Mouse (Mus musculus) CH12.LX (cell line): Measurements from ENCODE around the gene G430095P16Rik. TPM values are rescaled to one million over a fixed set of nuclear protein-coding genes. Genes with fewer than 3 reads are reported as not detected.

Experiments
- DNase-seq: peaks from one replicate; pipeline ENCODE4 v3.0.0-alpha.2; 2013; ENCODE audit errors: extremely low read depth
- H3K27ac ChIP-seq: 2 replicates; pipeline ENCODE4 v1.5.1; 2012; ENCODE audit warnings: low read depth, mild to moderate bottlenecking, control low read depth, moderate library complexity; ENCODE audit not compliant: insufficient read depth
- H3K27me3 ChIP-seq: replicated peaks from 2 replicates; pipeline ENCODE3; 2012; ENCODE audit warnings: inconsistent platforms
- H3K36me3 ChIP-seq, 2 experiments: replicated peaks in 1 of 2; 2 replicates each; pipeline versions ENCODE3 to v1.6.1; 2012; ENCODE audit warnings: inconsistent platforms in 1 of 2, low read length in 1 of 2, mild to moderate bottlenecking in 1 of 2, mixed read lengths in 1 of 2, moderate library complexity in 1 of 2; ENCODE audit not compliant: control insufficient read depth in 1 of 2, insufficient read depth in 1 of 2
- H3K4me1 ChIP-seq, 2 experiments: 2 replicates each; pipeline ENCODE4 v1.6.1; 2012; ENCODE audit warnings: inconsistent platforms in 1 of 2, moderate library complexity in 1 of 2; ENCODE audit not compliant: insufficient read depth in 2 of 2, control insufficient read depth in 1 of 2
- H3K4me2 ChIP-seq: 2 replicates; pipeline ENCODE4 v1.6.1; 2012; ENCODE audit warnings: low read depth, mild to moderate bottlenecking, control low read depth; ENCODE audit not compliant: poor library complexity, insufficient read depth, severe bottlenecking
- H3K4me3 ChIP-seq, 3 experiments: fragments of 150-350 bp in 1 of 3; sonication (generic) in 1 of 3; replicated peaks in 1 of 3; 2 replicates each; pipeline versions ENCODE3 to v1.5.1; 2011 to 2012; ENCODE audit warnings: low read depth in 2 of 3, low read length in 2 of 3, mild to moderate bottlenecking in 2 of 3, moderate library complexity in 2 of 3, control low read depth in 1 of 3, improper control_type of control experiment in 1 of 3, inconsistent platforms in 1 of 3, mixed read lengths in 1 of 3; ENCODE audit not compliant: poor library complexity in 1 of 3
- H3K79me2 ChIP-seq: replicated peaks from 2 replicates; pipeline ENCODE4 v1.6.1; 2012; ENCODE audit warnings: mild to moderate bottlenecking, moderate library complexity; ENCODE audit not compliant: control insufficient read depth, poor library complexity, insufficient read depth, severe bottlenecking; ENCODE audit errors: extremely low read depth
- H3K9ac ChIP-seq: 2 replicates; pipeline ENCODE4 v1.6.1; 2012; ENCODE audit warnings: low read depth, mild to moderate bottlenecking, control low read depth, moderate library complexity; ENCODE audit not compliant: insufficient read depth
- H3K9me3 ChIP-seq: replicated peaks from 2 replicates; pipeline ENCODE3; 2012; ENCODE audit warnings: low read length, inconsistent platforms, mixed read lengths
- BHLHE40 ChIP-seq: IDR thresholded peaks from 2 replicates; pipeline ENCODE4 v1.6.1; 2011; ENCODE audit warnings: mild to moderate bottlenecking, low read depth, low read length, improper control_type of control experiment
- E2F4 ChIP-seq: IDR thresholded peaks from 2 replicates; pipeline ENCODE4 v1.6.1; 2011; ENCODE audit warnings: low read depth, low read length, improper control_type of control experiment; ENCODE audit not compliant: insufficient replicate concordance
- ELF1 ChIP-seq: IDR thresholded peaks from 2 replicates; pipeline ENCODE4 v1.6.1; 2014; ENCODE audit warnings: low read depth, mild to moderate bottlenecking, inconsistent platforms, low read length, improper control_type of control experiment
- ETS1 ChIP-seq: conservative IDR thresholded peaks from 2 replicates; pipeline ENCODE4 v1.6.1; 2012; ENCODE audit warnings: low read depth, mild to moderate bottlenecking, inconsistent platforms, low read length, improper control_type of control experiment, moderate library complexity
- IRF4 ChIP-seq: IDR thresholded peaks from 2 replicates; pipeline ENCODE4 v1.6.1; 2014; ENCODE audit warnings: low read depth, mild to moderate bottlenecking, inconsistent platforms, low read length, improper control_type of control experiment
- KAT2A ChIP-seq: IDR thresholded peaks from 2 replicates; pipeline ENCODE4 v1.6.1; 2012; ENCODE audit warnings: low read length, improper control_type of control experiment, inconsistent platforms; ENCODE audit not compliant: insufficient replicate concordance
- MAZ ChIP-seq: IDR thresholded peaks from 2 replicates; pipeline ENCODE4 v1.6.1; 2012; ENCODE audit warnings: low read depth, mild to moderate bottlenecking, inconsistent platforms, low read length, improper control_type of control experiment, moderate library complexity
- MXI1 ChIP-seq: IDR thresholded peaks from 2 replicates; pipeline ENCODE4 v1.6.1; 2011; ENCODE audit warnings: mild to moderate bottlenecking, low read depth, low read length, improper control_type of control experiment
- POLR2A ChIP-seq: IDR thresholded peaks from 2 replicates; pipeline ENCODE4 v1.6.1; 2011; ENCODE audit warnings: low read depth, mild to moderate bottlenecking, improper control_type of control experiment, low read length
- SMC3 ChIP-seq: IDR thresholded peaks from 2 replicates; pipeline ENCODE4 v1.6.1; 2011; ENCODE audit warnings: low read depth, low read length, improper control_type of control experiment
- TCF12 ChIP-seq: IDR thresholded peaks from 2 replicates; pipeline ENCODE4 v1.6.1; 2014; ENCODE audit warnings: low read depth, mild to moderate bottlenecking, inconsistent platforms, low read length, improper control_type of control experiment
- USF2 ChIP-seq: conservative IDR thresholded peaks from 2 replicates; pipeline ENCODE4 v1.6.1; 2011; ENCODE audit warnings: low read depth, low read length, improper control_type of control experiment
- ZMIZ1 ChIP-seq: IDR thresholded peaks from 2 replicates; pipeline ENCODE4 v1.6.1; 2012; ENCODE audit warnings: low read depth, mild to moderate bottlenecking, inconsistent platforms, low read length, improper control_type of control experiment
- dilution Hi-C: fragments of 300-500 bp; cut with MboI; formaldehyde crosslinking; loops from 2 replicates; pipeline ENCODE4 v1.14.3; 2020; ENCODE audit warnings: low sequenced_read_pairs; ENCODE audit not compliant: extremely low pct_unique_long_range_greater_than_20kb, extremely low pct_ligation_motif_present
- in situ Hi-C: fragments of 300-500 bp; cut with MboI; formaldehyde crosslinking; loops from 3 replicates; pipeline ENCODE4 v1.14.3; 2019; ENCODE audit warnings: low sequenced_read_pairs, low pct_ligation_motif_present, low pct_unique_long_range_greater_than_20kb, mixed read lengths
- polyA plus RNA-seq: library from polyadenylated mRNA; unstranded; fragments of >175 nt; gene quantifications from 2 replicates; pipeline ENCODE4 v1.2.1, GENCODE M21; 2012; ENCODE audit warnings: low read depth; ENCODE audit not compliant: insufficient read length
- total RNA-seq, 2 experiments: library from RNA; depleted of rRNA; stranded (reverse); fragments of 300-350 nt in 1 of 2; fragments of >200 nt in 1 of 2; gene quantifications; 2 replicates each; pipeline ENCODE4 v1.2.3; 2012 to 2014

G430095P16Rik gene
- total and polyA plus RNA-seq, 3 experiments: 0.17 TPM; not detected in 2

- in situ Hi-C loops: no loop called here
- Histone ChIP-seq H3K4me3 (peak overlapping the region; percentile 52 to 68 (median 62)), H3K36me3 (peaks cover 9 to 31% of the 10 kb centered on the region in 2 experiments), H3K4me1 (peaks cover 14 to 60% of the 10 kb centered on the region in 2 experiments), H3K79me2 (peaks cover 15% of the 10 kb centered on the region), H3K9ac (peak overlapping the region; percentile 63), H3K27me3 (peaks cover 12% of the 10 kb centered on the region), H3K27ac (peak overlapping the region; percentile 27), H3K4me2 (peak overlapping the region; percentile 71), H3K9me3 (peaks cover 2% of the 10 kb centered on the region)
- TF ChIP-seq IRF4: peak; percentile 21; the same call in 1 of the 2 replicates
- TF ChIP-seq KAT2A: no peak
- peak; percentile 53; the same call in 1 of the 2 replicates for TF ChIP-seq POLR2A
- peak; percentile 4; the same call in 1 of the 2 replicates for TF ChIP-seq SMC3
- TF ChIP-seq USF2: no peak
- peak; percentile 44; the same call in 1 of the 2 replicates for TF ChIP-seq MAZ
- no peak for TF ChIP-seq ETS1
- TF ChIP-seq TCF12: peak; percentile 60; the same call in 1 of the 2 replicates
- TF ChIP-seq BHLHE40: peak; percentile 33
- peak; percentile 41 for TF ChIP-seq ZMIZ1
- 0 out of 2 replicates have a peak, but pooled peaks have one; percentile 8 for TF ChIP-seq ELF1
- TF ChIP-seq E2F4: no peak
- TF ChIP-seq MXI1: peak; percentile 4; the same call in 1 of the 2 replicates
- dilution Hi-C loops: no loop called here
- DNase-seq: peak; percentile 75
Observed at GRCm38 (mm10) chr8:84707267-84707883, 15.4 kb upstream of the G430095P16Rik start.

DNA sequence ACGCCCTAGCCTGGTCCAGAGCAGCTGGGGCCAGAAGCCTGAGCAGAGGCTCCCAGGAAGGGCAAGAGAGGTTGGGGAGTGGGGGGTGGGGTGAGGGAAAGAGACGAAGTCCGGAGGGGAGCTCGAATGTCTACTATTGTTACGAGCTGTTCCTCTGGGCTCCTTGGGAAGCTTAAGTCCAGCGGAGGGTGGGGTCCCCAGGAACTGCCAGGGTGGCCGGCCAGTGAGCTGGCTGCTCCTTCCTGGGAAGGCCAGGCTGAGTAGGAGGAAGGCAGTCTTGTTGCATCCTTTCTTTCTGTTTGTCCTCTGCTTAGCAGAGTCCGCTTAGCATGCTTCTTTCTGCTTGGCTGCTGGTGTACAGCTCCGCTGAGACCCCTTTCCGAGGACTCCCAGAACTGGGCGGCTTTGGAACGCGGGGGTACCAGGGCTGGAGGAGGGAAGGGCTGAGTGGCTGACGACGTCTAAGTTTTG, 14.7 kb upstream of the G430095P16Rik start:
- Histone ChIP-seq H3K9ac (peak overlapping the region; percentile 22; the same call in 1 of the 2 replicates), H3K4me2 (peak overlapping the region; percentile 71), H3K9me3 (peaks cover 2% of the 10 kb centered on the region)
- dilution Hi-C loops: no loop called here
- no peak for TF ChIP-seq ETS1
- TF ChIP-seq, all 38 proteins: peak for 0
- DNase-seq: no peak
- H3K27me3 ChIP-seq: peaks cover 14% of the 10 kb centered on the region
- peaks cover 11 to 65% of the 10 kb centered on the region in 2 experiments for H3K4me1 ChIP-seq
- in situ Hi-C loops: no loop called here
- H3K4me3 ChIP-seq: peak overlapping the region; percentile 52 to 68 (median 62)
- H3K27ac ChIP-seq: no peak overlapping the region
- peaks cover 4 to 25% of the 10 kb centered on the region in 2 experiments for H3K36me3 ChIP-seq
- peaks cover 8% of the 10 kb centered on the region for H3K79me2 ChIP-seq
